Mouse (Mus musculus) cerebellum, postnatal 14 days (tissue): ENCODE data around the gene Gpr156.

ENCODE experiments used
- DNase-seq, 2 experiments: peaks; one replicate each; pipeline ENCODE4 v3.0.0; 2021; ENCODE audit warnings: mixed read lengths in 2 of 2

Gpr156 gene

DNA sequence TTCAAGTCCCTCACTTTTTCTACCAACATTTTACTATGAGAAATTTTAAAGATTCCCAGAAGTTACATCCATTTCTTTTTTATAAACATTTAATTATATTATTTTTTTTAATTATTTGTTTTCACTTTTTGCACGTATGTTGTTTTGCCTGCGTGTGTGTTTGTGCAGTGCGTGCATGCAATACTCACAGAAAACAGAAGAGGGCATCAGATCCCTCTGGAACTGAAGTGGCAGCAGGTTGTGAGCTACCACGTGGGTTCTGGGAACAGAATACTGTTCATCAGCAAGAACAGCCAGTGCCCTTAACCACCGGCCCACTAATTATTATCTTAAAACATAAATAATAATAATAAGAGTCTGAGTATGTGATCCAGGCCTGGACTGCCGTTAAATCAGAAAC lies 2.7 kb downstream of the Gpr156 start:
- DNase-seq, result peak in 1 of 2 experiments; percentile 32

DNA sequence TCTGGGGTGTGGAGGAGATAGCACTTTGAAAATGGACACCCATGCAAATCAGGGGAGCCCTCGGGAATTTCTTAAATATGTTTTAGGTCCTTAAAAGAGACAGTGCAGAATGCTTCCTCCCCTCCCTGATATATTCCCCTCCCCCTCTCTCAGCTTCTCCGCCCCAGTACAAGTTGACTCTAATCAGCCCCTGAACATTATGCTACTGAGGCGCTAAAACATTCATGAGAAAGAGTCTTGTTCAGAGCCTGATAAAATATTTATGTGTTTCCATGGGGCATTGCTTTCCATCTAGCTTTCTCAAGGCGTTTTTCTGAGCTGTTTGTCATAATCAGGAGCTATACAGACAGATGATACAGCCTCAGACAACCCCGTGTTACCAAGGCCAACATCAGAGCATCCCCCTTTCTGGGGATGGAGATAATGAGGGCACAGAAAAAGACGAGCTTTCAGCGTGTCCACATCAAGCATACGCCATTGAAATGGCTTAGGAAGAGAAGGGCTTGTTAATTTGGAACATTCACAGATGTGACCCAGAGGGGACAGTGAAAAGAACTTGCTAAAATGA lies 4.6 kb downstream of the Gpr156 start:
- no peak for DNase-seq

DNA sequence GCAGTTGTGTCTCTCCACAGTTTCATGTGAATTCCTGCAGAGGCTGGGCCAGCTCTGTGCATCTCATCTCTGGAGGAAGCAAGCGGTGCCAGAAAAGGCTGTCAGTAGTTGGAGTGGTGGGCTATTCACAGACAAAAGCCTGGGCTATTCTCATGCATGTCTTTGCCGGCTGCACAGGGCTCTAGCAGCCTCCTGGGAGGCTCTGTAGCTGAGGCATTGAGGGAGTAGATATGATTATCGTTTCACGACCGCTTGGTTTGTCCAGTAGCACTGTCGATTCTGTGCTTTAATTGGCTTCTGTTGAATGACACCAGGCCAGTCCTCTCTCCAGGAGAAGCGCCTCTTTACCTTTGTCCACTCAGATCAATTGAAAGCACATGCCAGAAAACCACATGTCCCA lies 9.8 kb downstream of the Gpr156 start:
- no peak for DNase-seq

GRCm38 (mm10) chr16:37927117-37927516 lies 10.8 kb downstream of the Gpr156 start:
- DNase-seq, result peak; percentile 19 to 28

GRCm38 (mm10) chr16:37929006-37929405 lies 12.7 kb downstream of the Gpr156 start:
- no peak for DNase-seq

DNA sequence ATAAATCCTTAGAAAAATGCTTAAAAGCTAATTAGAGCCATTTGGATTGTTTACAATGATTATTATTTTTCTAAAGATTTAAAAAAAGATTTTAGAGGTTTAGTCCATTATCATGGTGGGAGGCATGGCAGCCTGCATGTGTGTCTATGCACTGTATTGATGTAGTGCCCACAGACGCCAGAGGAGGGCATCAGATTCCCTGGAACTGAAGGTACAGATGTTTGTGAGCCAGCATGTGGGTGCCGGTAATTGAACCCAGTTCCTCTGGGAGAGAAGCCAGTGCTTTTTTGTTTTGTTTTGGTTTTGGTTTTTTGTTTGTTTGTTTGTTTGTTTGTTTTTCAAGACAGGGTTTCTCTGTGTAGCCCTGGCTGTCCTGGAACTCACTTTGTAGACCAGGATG lies 13.3 kb downstream of the Gpr156 start:
- no peak for DNase-seq

DNA sequence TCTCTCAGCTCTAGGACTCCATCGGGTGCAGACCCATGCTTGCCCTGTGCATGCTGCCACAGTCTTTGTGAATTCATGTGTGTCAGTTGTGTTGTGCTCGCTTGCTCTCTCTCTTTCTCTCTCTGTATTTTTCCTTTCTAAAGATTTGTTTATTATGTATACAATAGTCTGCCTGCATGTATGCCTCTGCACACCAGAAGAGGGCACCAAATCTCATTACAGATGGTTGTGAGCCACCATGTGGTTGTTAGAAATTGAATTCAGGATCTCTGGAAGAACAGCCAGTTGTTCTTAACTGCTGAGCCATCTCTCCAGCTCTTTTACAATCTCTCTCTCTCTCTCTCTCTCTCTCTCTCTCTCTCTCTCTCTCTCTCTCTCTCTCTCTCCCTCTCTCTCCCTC lies 18.6 kb downstream of the Gpr156 start:
- no peak for DNase-seq

DNA sequence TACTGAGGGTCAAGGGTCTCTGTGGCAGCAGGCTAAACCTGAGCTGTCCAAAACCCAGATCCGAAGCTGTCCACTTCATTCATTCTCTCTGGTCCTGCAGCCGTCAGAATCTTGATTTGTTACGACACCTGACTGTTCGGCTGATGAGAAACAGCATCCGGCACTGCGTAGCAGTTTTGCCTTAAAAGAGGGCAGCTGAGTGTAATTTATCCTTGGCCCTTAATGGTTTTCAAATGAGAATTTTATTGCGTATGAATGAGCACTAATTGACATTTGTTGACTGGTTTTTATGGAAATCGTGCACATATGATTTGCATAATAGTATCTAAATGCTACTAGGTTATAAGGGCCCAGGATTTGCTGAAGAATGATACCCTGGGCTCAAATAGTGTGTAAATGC lies 21.0 kb downstream of the Gpr156 start:
- DNase-seq, result no peak

DNA sequence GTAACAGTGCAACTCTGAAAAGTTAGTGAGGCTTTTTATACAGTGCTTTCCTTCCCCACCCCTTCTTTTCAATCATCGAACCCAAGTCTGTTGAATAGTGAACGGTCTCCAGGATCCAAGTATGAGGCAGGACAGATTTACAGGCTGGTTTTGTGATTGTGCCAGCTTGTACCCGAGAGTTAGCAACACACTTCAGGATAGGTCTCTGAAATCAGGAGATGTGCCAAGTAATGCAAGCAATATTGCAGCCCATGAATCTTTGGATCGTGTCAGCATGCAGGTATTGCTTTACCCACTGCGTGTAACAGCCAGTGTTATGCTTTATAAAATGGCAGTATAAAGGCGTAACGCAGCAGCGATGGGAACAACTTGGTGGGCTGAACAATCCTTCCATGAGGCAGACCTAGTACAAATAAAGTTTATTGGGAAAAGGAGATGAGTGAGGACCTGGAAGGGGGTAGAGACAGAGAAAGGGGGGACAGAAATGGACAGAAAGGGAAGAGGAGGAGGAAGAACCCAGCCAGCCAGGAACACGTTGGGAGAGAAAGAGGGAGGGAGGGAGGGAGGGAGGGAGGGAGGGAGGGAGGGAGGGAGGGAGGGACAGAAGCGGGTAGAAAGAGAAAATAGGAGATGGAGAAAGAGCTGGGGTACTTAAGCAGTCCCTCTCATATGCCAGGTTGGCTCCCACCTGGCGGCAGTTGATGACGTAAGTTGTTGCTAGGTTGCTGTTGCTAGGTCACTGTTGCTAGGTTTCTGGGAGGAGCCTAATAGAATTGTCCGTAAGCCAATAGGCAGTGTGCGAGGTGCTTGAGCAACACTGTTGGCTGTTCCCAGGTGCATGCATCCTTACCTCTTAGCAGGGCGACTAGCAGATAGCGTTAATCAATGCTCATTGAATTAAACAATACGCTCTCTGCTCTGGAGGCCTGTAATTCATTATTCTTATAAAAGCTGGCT lies 22.1 kb downstream of the Gpr156 start:
- DNase-seq, result peak; percentile 83 to 89

DNA sequence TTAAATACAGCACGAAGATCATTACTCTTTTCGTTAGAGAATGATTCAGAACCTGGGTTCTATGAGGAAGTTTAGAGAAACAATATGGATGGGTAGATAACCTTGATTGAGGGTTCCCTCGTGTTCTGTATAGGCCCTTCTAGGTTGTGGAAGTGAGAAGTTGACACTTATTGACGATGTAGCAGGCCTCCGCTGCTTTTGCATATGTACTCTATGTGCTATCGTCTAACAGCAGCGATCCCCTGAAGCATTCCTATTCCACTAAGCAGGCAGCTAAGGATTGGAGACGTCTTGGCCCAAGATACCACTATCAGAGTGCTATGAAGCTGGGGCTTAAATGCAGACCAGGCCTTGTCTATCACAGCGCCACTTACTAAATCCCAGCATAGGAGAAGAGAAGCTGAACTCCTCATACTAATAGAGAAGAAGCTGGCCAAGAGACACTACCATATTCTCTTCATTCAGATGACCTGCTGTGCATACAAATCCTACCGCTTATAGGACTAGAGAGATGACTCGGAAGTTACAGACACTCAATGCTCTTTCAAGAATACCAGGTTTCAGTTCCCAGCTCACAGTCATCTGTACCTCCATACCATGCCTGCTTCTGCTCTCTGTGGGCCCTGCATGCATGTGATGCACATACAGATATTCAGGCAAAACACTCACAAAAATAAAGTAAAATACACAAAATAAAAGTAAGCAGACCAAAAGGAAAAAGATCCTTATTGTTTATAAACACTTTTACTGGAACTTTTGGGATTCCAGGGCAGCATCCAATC lies 23.0 kb downstream of the Gpr156 start:
- DNase-seq, result peak in 1 of 2 experiments; percentile 23

DNA sequence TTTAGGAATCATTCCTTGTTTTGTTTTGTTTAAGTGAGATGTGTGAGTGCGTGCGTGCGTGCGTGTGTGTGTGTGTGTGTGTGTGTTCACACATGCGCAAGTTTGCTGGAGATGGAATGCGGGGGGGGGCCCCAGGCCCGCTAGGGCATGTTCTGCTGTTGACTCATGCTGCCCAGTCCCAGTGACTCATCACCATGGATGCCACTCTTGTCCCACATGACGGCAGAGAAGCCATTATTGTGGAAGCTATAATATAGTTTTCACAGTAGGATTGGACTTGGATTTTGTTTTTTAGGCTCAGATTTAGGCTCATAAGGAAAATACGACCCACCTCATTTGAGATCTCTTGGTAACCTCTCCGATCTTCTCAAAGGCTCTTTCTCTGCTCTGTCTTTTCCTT lies 24.0 kb downstream of the Gpr156 start:
- DNase-seq, result no peak

DNA sequence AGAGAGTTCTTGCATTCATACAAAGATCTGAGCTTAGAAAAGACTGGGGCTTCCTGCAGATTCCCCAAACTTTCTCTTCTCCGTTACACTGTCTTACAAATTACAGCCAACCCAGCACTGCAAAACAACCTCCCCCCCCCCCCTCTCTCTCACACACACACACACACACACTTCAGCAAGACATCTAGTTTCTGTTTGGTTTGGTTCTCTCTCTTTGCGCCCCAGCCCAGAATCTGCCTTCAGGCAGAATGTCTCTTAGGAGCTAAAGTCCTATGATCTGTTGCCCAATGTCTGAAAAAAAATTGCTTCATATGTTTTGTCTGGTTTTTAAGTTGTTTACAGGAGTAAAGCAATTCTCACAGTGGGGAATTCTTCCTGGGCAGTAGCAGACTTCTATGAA lies 27.4 kb downstream of the Gpr156 start:
- DNase-seq, result no peak

- DNase-seq, result peak; percentile 42 to 48
These were observed 28.9 kb downstream of the Gpr156 start for GRCm38 (mm10) chr16:37945031-37945796.

GRCm38 (mm10) chr16:37947160-37947559 lies 30.9 kb downstream of the Gpr156 start:
- peak; percentile 78 to 85 for DNase-seq

GRCm38 (mm10) chr16:37948365-37948764 lies 32.1 kb downstream of the Gpr156 start:
- no peak for DNase-seq

- DNase-seq, result no peak
These were observed 34.9 kb downstream of the Gpr156 start for GRCm38 (mm10) chr16:37951171-37951570.

DNA sequence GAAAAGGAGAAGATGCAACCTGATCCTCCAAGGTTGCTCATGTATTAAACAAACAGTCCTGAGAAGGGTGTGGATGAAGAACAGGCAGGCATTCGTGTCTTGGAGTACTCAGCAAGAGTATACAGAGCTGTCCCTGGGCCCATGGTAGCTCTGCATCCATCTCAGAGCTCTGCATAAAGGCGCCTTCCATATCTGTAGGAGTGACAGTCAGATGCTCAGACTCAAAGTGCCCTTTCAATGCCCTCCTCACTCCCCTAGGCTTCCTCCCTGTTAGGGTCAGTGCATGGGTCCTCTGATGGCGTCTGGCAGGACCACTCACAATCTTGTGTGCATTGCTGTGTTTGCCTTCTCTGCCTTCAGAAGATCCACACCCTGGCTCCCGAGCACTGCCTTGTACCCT lies 36.9 kb downstream of the Gpr156 start:
- DNase-seq, result no peak

DNA sequence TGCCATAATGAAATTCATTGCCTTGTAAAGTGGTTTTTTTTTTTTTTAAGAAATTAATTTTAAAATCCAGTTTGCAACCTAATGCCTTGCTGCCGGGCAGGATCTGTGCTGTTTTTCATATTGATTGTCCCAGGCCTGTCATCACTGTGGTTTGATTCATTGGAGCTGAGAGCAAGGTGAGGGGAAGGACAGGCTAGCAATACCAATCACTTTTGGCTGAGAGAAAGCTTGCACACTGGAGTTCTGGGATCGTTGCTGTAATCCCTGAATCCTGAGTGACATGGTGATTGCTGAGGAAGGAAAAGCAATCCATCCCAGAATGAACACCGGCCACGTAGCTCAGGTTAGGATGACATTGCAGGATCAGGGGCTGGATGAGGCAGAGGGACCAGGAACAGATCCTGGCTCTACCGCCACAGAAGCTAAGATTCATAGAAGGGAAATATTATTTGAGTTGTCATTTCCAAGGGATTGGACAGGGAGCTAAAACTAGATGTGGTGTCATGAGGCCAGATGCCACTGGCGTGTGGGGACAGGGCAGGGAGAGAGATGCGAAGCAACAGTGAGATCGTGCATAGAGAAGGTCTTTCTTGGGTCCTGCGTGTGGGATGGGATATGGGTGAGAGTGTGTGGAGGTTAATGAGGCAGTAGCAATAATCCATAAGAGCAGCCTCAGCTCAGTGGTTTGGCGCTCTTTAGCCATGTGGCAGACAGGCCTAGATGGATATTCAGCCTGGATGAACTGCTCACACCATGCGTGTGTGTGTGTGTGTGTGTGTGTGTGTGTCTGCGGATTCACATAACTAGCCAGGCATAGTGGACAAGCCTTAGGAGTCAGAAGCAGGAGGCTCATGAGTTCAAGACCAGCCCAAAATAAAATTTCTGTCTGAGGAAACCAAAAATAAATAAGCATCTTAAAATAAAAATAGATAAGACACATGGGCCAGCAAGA lies 38.0 kb downstream of the Gpr156 start:
- no peak for DNase-seq

GRCm38 (mm10) chr16:37955336-37955917 lies 39.1 kb downstream of the Gpr156 start:
- no peak for DNase-seq

DNA sequence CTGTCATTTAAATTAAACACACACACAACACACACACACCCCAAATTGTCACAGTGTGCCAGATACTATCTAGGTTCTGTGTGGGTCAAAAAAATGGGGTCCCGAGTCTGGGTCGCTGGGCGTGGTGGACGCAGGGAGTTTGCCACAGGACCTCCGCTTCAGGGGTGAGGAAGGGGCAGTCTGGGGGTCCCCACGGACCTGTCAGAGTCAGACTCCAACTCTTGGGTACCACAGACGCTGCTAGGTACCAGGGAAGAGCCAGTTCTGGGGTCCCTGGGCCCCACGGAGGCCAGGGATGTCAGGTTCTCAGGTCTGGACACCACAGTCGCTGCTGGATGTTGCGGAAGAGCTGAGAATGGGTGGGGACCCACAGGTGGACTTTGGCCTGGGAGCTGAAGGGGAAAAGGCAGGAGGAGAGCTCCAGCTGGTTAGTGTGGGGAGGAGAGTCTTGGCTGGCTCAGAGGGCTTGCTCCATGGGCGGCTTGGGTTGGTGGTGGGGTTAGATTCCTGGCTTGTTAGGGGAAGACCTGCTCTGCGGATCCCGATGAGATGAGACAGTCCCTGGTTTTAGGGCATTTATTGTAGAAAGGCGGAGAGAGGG lies 39.9 kb downstream of the Gpr156 start:
- no peak for DNase-seq

GRCm38 (mm10) chr16:37956751-37957150 lies 40.5 kb downstream of the Gpr156 start:
- no peak for DNase-seq
